ENCODE assay signal across 8 mouse cellular contexts in the genomic region with DNA sequence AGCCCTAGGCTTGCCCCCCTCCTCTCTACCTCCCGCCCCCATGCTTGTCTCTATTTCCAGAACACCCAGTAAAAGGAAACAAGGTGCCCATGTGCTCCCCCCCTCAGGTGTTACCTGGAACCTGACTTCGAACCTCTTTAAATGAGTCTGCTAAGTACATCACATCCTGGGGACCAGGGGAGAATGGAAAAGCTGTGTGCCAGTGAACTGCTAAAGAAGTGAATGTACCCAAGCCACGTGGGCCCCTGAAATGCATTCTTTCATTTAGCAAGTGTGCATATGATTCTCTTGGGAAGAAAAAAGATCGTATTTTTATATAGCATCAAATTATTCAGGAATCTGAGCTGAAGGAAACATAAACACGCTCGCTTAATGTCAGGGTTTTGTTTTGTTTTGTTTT. TPM values are rescaled to one million over a fixed set of nuclear protein-coding genes. Genes with fewer than 3 reads are reported as not detected.
A peak's percentile ranks its signal among the peaks of the same experiment; 100 is the strongest.
DNase-seq lines count a peak whose midpoint lies in the region; ATAC-seq and TF ChIP-seq lines count a peak whose summit lies in the region.

No protein-coding gene starts in this region.

- no peaks in the 10 kb centered on the region for H3K36me3 ChIP-seq in lung, postnatal 0 days (ENCODE audit: insufficient read depth, low read length)
- no peaks in the 10 kb centered on the region for H3K36me3 ChIP-seq in limb, embryonic 12.5 days
- no peaks in the 10 kb centered on the region for H3K36me3 ChIP-seq in small intestine, adult 2 months (ENCODE audit: control insufficient read depth, insufficient read depth, low read length)

- no peaks in the 10 kb centered on the region for H3K4me1 ChIP-seq in lung, postnatal 0 days (ENCODE audit: insufficient read depth, low read depth, low read length)
- H3K4me1 ChIP-seq in lung, adult 2 months (ENCODE audit: control insufficient read depth, insufficient read depth, low read length): no peaks in the 10 kb centered on the region
- peaks cover 14% of the 10 kb centered on the region for H3K4me1 ChIP-seq in limb, embryonic 12.5 days (replicated peaks)
- H3K4me1 ChIP-seq in small intestine, adult 2 months (ENCODE audit: control insufficient read depth, insufficient read depth, insufficient read length, low read length): peaks cover 11% of the 10 kb centered on the region; the same call in 1 of the 2 replicates

- H3K9me3 ChIP-seq in lung, postnatal 0 days (ENCODE audit: low read length): no peaks in the 10 kb centered on the region
- no peaks in the 10 kb centered on the region for H3K9me3 ChIP-seq in limb, embryonic 12.5 days

- 42% methylated on average over 6 of the region's 6 CpGs for WGBS in lung, postnatal 0 days
- WGBS in lung, adult 2 months: 46% methylated on average over 6 of the region's 6 CpGs
- 36% methylated on average over 6 of the region's 6 CpGs for WGBS in limb, embryonic 12.5 days
- 33% methylated on average over 6 of the region's 6 CpGs for WGBS in small intestine, adult 2 months

- no peak overlapping the region; the same call in 1 of the 2 replicates for H3K4me3 ChIP-seq in lung, postnatal 0 days (ENCODE audit: low read depth, low read length)
- H3K4me3 ChIP-seq in lung, adult 2 months (replicated peaks; ENCODE audit: extremely low read depth, low read depth, low read length): no peak overlapping the region
- peak overlapping the region; percentile 30 for H3K4me3 ChIP-seq in limb, embryonic 12.5 days (replicated peaks)
- peak overlapping the region; percentile 52; the same call in 1 of the 2 replicates for H3K4me3 ChIP-seq in small intestine, adult 2 months (ENCODE audit: low read depth, low read length)

- no peak for TF ChIP-seq CTCF in lung, postnatal 0 days (IDR thresholded peaks at IDR 0.05)
- no peak for TF ChIP-seq CTCF in lung, adult 2 months (IDR thresholded peaks at IDR 0.05; ENCODE audit: insufficient read depth, low read length)
- no peak for TF ChIP-seq CTCF in small intestine, adult 2 months (IDR thresholded peaks at IDR 0.05; ENCODE audit: extremely low read depth, insufficient read length, insufficient replicate concordance, low read depth, low read length)

- H3K4me2 ChIP-seq in lung, postnatal 0 days (replicated peaks; ENCODE audit: low read depth, low read length): peak overlapping the region; percentile 53
- H3K4me2 ChIP-seq in limb, embryonic 12.5 days: peak overlapping the region; percentile 56

- TF ChIP-seq EP300 in lung, postnatal 0 days (IDR thresholded peaks at IDR 0.05): no peak

- H3K27me3 ChIP-seq in lung, postnatal 0 days (replicated peaks; ENCODE audit: insufficient read depth, low read length): no peaks in the 10 kb centered on the region
- no peaks in the 10 kb centered on the region; the same call in 1 of the 2 replicates for H3K27me3 ChIP-seq in limb, embryonic 12.5 days
- H3K27me3 ChIP-seq in small intestine, adult 2 months (ENCODE audit: control insufficient read depth, insufficient read depth, low read length): no peaks in the 10 kb centered on the region

- no peak for TF ChIP-seq POLR2A in lung, adult 2 months (IDR thresholded peaks at IDR 0.05; ENCODE audit: borderline replicate concordance, extremely low read depth, low read depth, low read length)
- no peak for TF ChIP-seq POLR2A in small intestine, adult 2 months (IDR thresholded peaks at IDR 0.05; ENCODE audit: low read depth, low read length)

- DNase-seq in frontal cortex, postnatal 14 days (ENCODE audit: low spot score in 2 of 2): no peak
- DNase-seq in lung, postnatal 0 days (ENCODE audit: low spot score): no peak
- DNase-seq in lung, adult 2 months: no peak
- no peak for DNase-seq in spleen, postnatal 4 days (ENCODE audit: low spot score in 2 of 2)

- no peak overlapping the region for H3K27ac ChIP-seq in lung, postnatal 0 days (ENCODE audit: low read length)
- peak overlapping the region; percentile 12; the same call in 1 of the 2 replicates for H3K27ac ChIP-seq in limb, embryonic 12.5 days
- H3K27ac ChIP-seq in small intestine, adult 2 months (ENCODE audit: insufficient read depth, low read depth, low read length): peak overlapping the region; percentile 95

- no peak overlapping the region for H3K9ac ChIP-seq in lung, postnatal 0 days (replicated peaks; ENCODE audit: low read depth)
- H3K9ac ChIP-seq in limb, embryonic 12.5 days (replicated peaks): no peak overlapping the region

- peak; percentile 70 for ATAC-seq in frontal cortex, adult (ENCODE audit: low TSS enrichment)
- no peak for ATAC-seq in lung, postnatal 0 days
- ATAC-seq in limb, embryonic 12.5 days (ENCODE audit: insufficient number of reproducible peaks, insufficient read depth, low FRiP score, low TSS enrichment, low read depth): 0 out of 2 replicates have a peak, but pooled peaks have one; percentile 54
- no peak for ATAC-seq in inflammation-experienced regulatory T-cells, adult 6 months

RNA-seq across cellular contexts. Expression of a gene that starts 3.8 kb away (rescaled TPM):
- polyA plus RNA-seq in lung, postnatal 0 days (2015; fragmentation: Nextera tagmentation; extraction: Ambion mirVana): 0.20 and 0.48 TPM in 2 replicates
- 0.25 and 0.31 TPM in 2 replicates for polyA plus RNA-seq in lung, adult 2 months (2012; rRNA removed)
- 0.17 and 0.36 TPM in 2 replicates for polyA plus RNA-seq in limb, embryonic 12.5 days (2016; fragmentation: Nextera tagmentation; extraction: Ambion mirVana)
- polyA plus RNA-seq in small intestine, adult 2 months (2012; rRNA removed): 0.08 TPM in 1 of 2 replicates, not detected in the other
- polyA plus RNA-seq in inflammation-experienced regulatory T-cells, adult 6 months (2017; shearing (Covaris generic)): not detected

RNA-seq across cellular contexts. Expression of a gene that starts 44.1 kb away (rescaled TPM):
- polyA plus RNA-seq in lung, postnatal 0 days (2015; fragmentation: Nextera tagmentation; extraction: Ambion mirVana): 11.3 and 12.0 TPM in 2 replicates
- 2.0 and 3.4 TPM in 2 replicates for polyA plus RNA-seq in lung, adult 2 months (2012; rRNA removed)
- polyA plus RNA-seq in limb, embryonic 12.5 days (2016; fragmentation: Nextera tagmentation; extraction: Ambion mirVana): 33.9 and 36.2 TPM in 2 replicates
- 0.55 and 1.2 TPM in 2 replicates for polyA plus RNA-seq in small intestine, adult 2 months (2012; rRNA removed)
- 10 to 100 TPM; 12.6 to 14.2 (median 13.2) TPM for polyA plus RNA-seq in inflammation-experienced regulatory T-cells, adult 6 months (2017; shearing (Covaris generic))

RNA-seq across cellular contexts. Expression of a gene that starts 44.2 kb away (rescaled TPM):
- 9.5 and 10.4 TPM in 2 replicates for polyA plus RNA-seq in lung, postnatal 0 days (2015; fragmentation: Nextera tagmentation; extraction: Ambion mirVana)
- 3.7 and 5.0 TPM in 2 replicates for polyA plus RNA-seq in lung, adult 2 months (2012; rRNA removed)
- 36.9 and 38.8 TPM in 2 replicates for polyA plus RNA-seq in limb, embryonic 12.5 days (2016; fragmentation: Nextera tagmentation; extraction: Ambion mirVana)
- 0.93 and 1.6 TPM in 2 replicates for polyA plus RNA-seq in small intestine, adult 2 months (2012; rRNA removed)
- 10 to 100 TPM; 11.2 to 16.2 (median 14.4) TPM for polyA plus RNA-seq in inflammation-experienced regulatory T-cells, adult 6 months (2017; shearing (Covaris generic))

Comparison
In these comparisons a context has a peak if more than half of its experiments do, and no peak if none do; other contexts are left out.
1. ATAC-seq: peak in frontal cortex, adult (single experiment) and limb, embryonic 12.5 days (single experiment); none in lung, postnatal 0 days (single experiment) and inflammation-experienced regulatory T-cells, adult 6 months (single experiment).
2. H3K4me3 ChIP-seq: peak in limb, embryonic 12.5 days (single experiment) and small intestine, adult 2 months (single experiment); none in lung, postnatal 0 days (single experiment) and lung, adult 2 months (single experiment).